Mouse (Mus musculus): ENCODE data around the gene Iqcf5. TPM values are rescaled to one million over a fixed set of nuclear protein-coding genes. Genes with fewer than 3 reads are reported as not detected.

The Iqcf5 gene
- polyA plus RNA-seq, 2 experiments: not detected

GRCm38 (mm10) chr9:106473081-106473752 lies 41.2 kb upstream of the Iqcf5 start:
- 89% methylated on average over 16 of the region's 16 CpGs for WGBS
- Histone ChIP-seq H3K9me3 (ENCODE audit: control insufficient read depth, low read length) (no peaks in the 10 kb centered on the region), H3K4me1 (ENCODE audit: control insufficient read depth, insufficient read depth, low read length) (peaks cover 21% of the 10 kb centered on the region), H3K9ac (ENCODE audit: low read depth, low read length, severe bottlenecking) (no peak overlapping the region), H3K4me3 (replicated peaks; ENCODE audit: low read length) (no peak overlapping the region), H3K4me2 (replicated peaks; ENCODE audit: low read depth, low read length, severe bottlenecking) (no peak overlapping the region), H3K27ac (replicated peaks; ENCODE audit: low read depth, low read length) (no peak overlapping the region), H3K36me3 (ENCODE audit: control insufficient read depth, insufficient read depth, low read length) (no peaks in the 10 kb centered on the region), H3K27me3 (ENCODE audit: control insufficient read depth, insufficient read depth, low read length) (no peaks in the 10 kb centered on the region)
- no peak for DNase-seq (ENCODE audit: low spot score)
- ATAC-seq (ENCODE audit: low FRiP score, low read depth): no peak
- no peak for TF ChIP-seq POLR2A (IDR thresholded peaks at IDR 0.05; ENCODE audit: borderline replicate concordance, extremely low read depth, insufficient read depth, insufficient read length)

- TF ChIP-seq POLR2A (IDR thresholded peaks at IDR 0.05; ENCODE audit: borderline replicate concordance, extremely low read depth, insufficient read depth, insufficient read length): no peak
- Histone ChIP-seq H3K4me2 (replicated peaks; ENCODE audit: low read depth, low read length, severe bottlenecking) (no peak overlapping the region), H3K4me3 (replicated peaks; ENCODE audit: low read length) (no peak overlapping the region), H3K9me3 (ENCODE audit: control insufficient read depth, low read length) (no peaks in the 10 kb centered on the region), H3K27ac (replicated peaks; ENCODE audit: low read depth, low read length) (no peak overlapping the region), H3K4me1 (ENCODE audit: control insufficient read depth, insufficient read depth, low read length) (peaks cover 21% of the 10 kb centered on the region), H3K27me3 (ENCODE audit: control insufficient read depth, insufficient read depth, low read length) (no peaks in the 10 kb centered on the region), H3K9ac (ENCODE audit: low read depth, low read length, severe bottlenecking) (no peak overlapping the region), H3K36me3 (ENCODE audit: control insufficient read depth, insufficient read depth, low read length) (no peaks in the 10 kb centered on the region)
- DNase-seq (ENCODE audit: low spot score): no peak
- 33% methylated on average over 1 of the region's 5 CpGs for WGBS
- ATAC-seq (ENCODE audit: low FRiP score, low read depth): no peak
Measured at GRCm38 (mm10) chr9:106473753-106474105, 40.6 kb upstream of the Iqcf5 start.

GRCm38 (mm10) chr9:106474456-106474855 lies 39.9 kb upstream of the Iqcf5 start:
- no peak for TF ChIP-seq POLR2A (IDR thresholded peaks at IDR 0.05; ENCODE audit: borderline replicate concordance, extremely low read depth, insufficient read depth, insufficient read length)
- H3K4me3 ChIP-seq (replicated peaks; ENCODE audit: low read length): no peak overlapping the region
- ATAC-seq (ENCODE audit: low FRiP score, low read depth) (peak; percentile 11; the same call in 1 of the 2 replicates), DNase-seq (ENCODE audit: low spot score) (peak; percentile 73)
- no peaks in the 10 kb centered on the region for H3K9me3 ChIP-seq (ENCODE audit: control insufficient read depth, low read length)
- H3K4me2 ChIP-seq (replicated peaks; ENCODE audit: low read depth, low read length, severe bottlenecking): no peak overlapping the region
- no peaks in the 10 kb centered on the region for H3K27me3 ChIP-seq (ENCODE audit: control insufficient read depth, insufficient read depth, low read length)
- H3K36me3 ChIP-seq (ENCODE audit: control insufficient read depth, insufficient read depth, low read length): no peaks in the 10 kb centered on the region
- WGBS: 5% methylated on average over 6 of the region's 6 CpGs
- no peak overlapping the region for H3K27ac ChIP-seq (replicated peaks; ENCODE audit: low read depth, low read length)
- peaks cover 21% of the 10 kb centered on the region for H3K4me1 ChIP-seq (ENCODE audit: control insufficient read depth, insufficient read depth, low read length)
- H3K9ac ChIP-seq (ENCODE audit: low read depth, low read length, severe bottlenecking): no peak overlapping the region

- H3K9ac ChIP-seq (ENCODE audit: low read depth, low read length, severe bottlenecking): no peak overlapping the region
Measured at GRCm38 (mm10) chr9:106475046-106475445, 39.3 kb upstream of the Iqcf5 start.

GRCm38 (mm10) chr9:106475663-106476001 lies 38.7 kb upstream of the Iqcf5 start, which contains the start of gene Rrp9:
Gene Rrp9, plus strand, starts transcription at chr9:106475963.
- WGBS: 90% methylated on average over 10 of the region's 10 CpGs
- no peak for TF ChIP-seq POLR2A (IDR thresholded peaks at IDR 0.05; ENCODE audit: borderline replicate concordance, extremely low read depth, insufficient read depth, insufficient read length)
- peaks cover 3% of the 10 kb centered on the region; the same call in 1 of the 2 replicates for H3K36me3 ChIP-seq (ENCODE audit: control insufficient read depth, insufficient read depth, low read length)
- no peaks in the 10 kb centered on the region for H3K27me3 ChIP-seq (ENCODE audit: control insufficient read depth, insufficient read depth, low read length)
- peak within 1 kb of the TSS; percentile 77 for H3K27ac ChIP-seq (replicated peaks; ENCODE audit: low read depth, low read length)
- DNase-seq (ENCODE audit: low spot score) (no peak), ATAC-seq (ENCODE audit: low FRiP score, low read depth) (no peak)
- H3K4me3 ChIP-seq (replicated peaks; ENCODE audit: low read length): peak within 1 kb of the TSS; percentile 21
- peaks cover 21% of the 10 kb centered on the region for H3K4me1 ChIP-seq (ENCODE audit: control insufficient read depth, insufficient read depth, low read length)
- peak within 1 kb of the TSS; percentile 47 for H3K4me2 ChIP-seq (replicated peaks; ENCODE audit: low read depth, low read length, severe bottlenecking)
- no peaks in the 10 kb centered on the region for H3K9me3 ChIP-seq (ENCODE audit: control insufficient read depth, low read length)
- H3K9ac ChIP-seq (ENCODE audit: low read depth, low read length, severe bottlenecking): peak within 1 kb of the TSS; percentile 4

More at GRCm38 (mm10) chr9:106475046-106475445, 39.3 kb upstream of the Iqcf5 start:
- TF ChIP-seq POLR2A (IDR thresholded peaks at IDR 0.05; ENCODE audit: borderline replicate concordance, extremely low read depth, insufficient read depth, insufficient read length): no peak
- Histone ChIP-seq H3K9me3 (ENCODE audit: control insufficient read depth, low read length) (no peaks in the 10 kb centered on the region), H3K27ac (replicated peaks; ENCODE audit: low read depth, low read length) (no peak overlapping the region), H3K4me2 (replicated peaks; ENCODE audit: low read depth, low read length, severe bottlenecking) (no peak overlapping the region), H3K27me3 (ENCODE audit: control insufficient read depth, insufficient read depth, low read length) (no peaks in the 10 kb centered on the region), H3K4me1 (ENCODE audit: control insufficient read depth, insufficient read depth, low read length) (peaks cover 21% of the 10 kb centered on the region), H3K4me3 (replicated peaks; ENCODE audit: low read length) (no peak overlapping the region), H3K36me3 (ENCODE audit: control insufficient read depth, insufficient read depth, low read length) (no peaks in the 10 kb centered on the region)
- ATAC-seq (ENCODE audit: low FRiP score, low read depth): no peak
- WGBS: 75% methylated on average over 7 of the region's 7 CpGs
- no peak for DNase-seq (ENCODE audit: low spot score)
